Mouse (Mus musculus) myocyte (in vitro differentiated cells): ENCODE data around the gene Atf6b.

Experiments used
- E2F4 ChIP-seq: IDR thresholded peaks from one replicate; pipeline ENCODE4 v1.6.1; 2011; ENCODE audit warnings: mild to moderate bottlenecking, control low read depth, moderate library complexity; ENCODE audit not compliant: insufficient read depth
- MAX ChIP-seq: IDR thresholded peaks from one replicate; pipeline ENCODE4 v1.6.1; 2011; ENCODE audit warnings: low read depth, mild to moderate bottlenecking, control low read depth
- MYOD1 ChIP-seq, 3 experiments: IDR thresholded peaks; one replicate each; pipeline ENCODE4 v1.6.1; 2011; ENCODE audit warnings: control low read depth in 2 of 3, low read depth in 2 of 3, mild to moderate bottlenecking in 2 of 3, moderate library complexity in 1 of 3; ENCODE audit not compliant: insufficient read length in 2 of 3, control insufficient read depth in 1 of 3
- MYOG ChIP-seq, 3 experiments: IDR thresholded peaks; one replicate each; pipeline ENCODE4 v1.6.1; 2011; ENCODE audit warnings: control low read depth in 2 of 3, low read depth in 2 of 3, mild to moderate bottlenecking in 2 of 3; ENCODE audit not compliant: insufficient read length in 2 of 3, control insufficient read depth in 1 of 3, insufficient read depth in 1 of 3
- POLR2A ChIP-seq: IDR thresholded peaks from one replicate; pipeline ENCODE4 v1.6.1; 2011; ENCODE audit warnings: low read depth, mild to moderate bottlenecking, control low read depth, moderate library complexity; ENCODE audit not compliant: insufficient read length
- POLR2AphosphoS2 ChIP-seq: IDR thresholded peaks from one replicate; pipeline ENCODE4 v1.6.1; 2011; ENCODE audit warnings: low read depth, control low read depth; ENCODE audit not compliant: insufficient read length
- REST ChIP-seq: IDR thresholded peaks from one replicate; pipeline ENCODE4 v1.6.1; 2011; ENCODE audit warnings: mild to moderate bottlenecking, control low read depth, moderate library complexity; ENCODE audit not compliant: insufficient read depth, insufficient read length
- TCF3 ChIP-seq: IDR thresholded peaks from one replicate; pipeline ENCODE4 v1.6.1; 2011; ENCODE audit warnings: low read depth, control low read depth; ENCODE audit not compliant: insufficient read length
- USF1 ChIP-seq: IDR thresholded peaks from one replicate; pipeline ENCODE4 v1.6.1; 2011; ENCODE audit warnings: low read depth, mild to moderate bottlenecking, control low read depth, moderate library complexity

- TF ChIP-seq POLR2A (no peak), USF1 (no peak), TCF3 (no peak), REST (no peak), MAX (no peak), MYOG (IDR thresholded peaks at IDR 0.05; ENCODE audit: control insufficient read depth in 1 of 3, insufficient read depth in 1 of 3, insufficient read length in 2 of 3, low read depth in 2 of 3) (no peak), POLR2AphosphoS2 (no peak), MYOD1 (IDR thresholded peaks at IDR 0.05; ENCODE audit: control insufficient read depth in 1 of 3, insufficient read length in 2 of 3, low read depth in 2 of 3) (no peak), E2F4 (no peak)
These were observed 25.4 kb downstream of the Atf6b start for GRCm38 (mm10) chr17:34672246-34672792.
